Mouse (Mus musculus) urinary bladder, postnatal 14 days (tissue): ENCODE measurements around the gene Plpp2.

Experiments used
- DNase-seq: peaks from one replicate; pipeline ENCODE4 v3.0.0; 2021; ENCODE audit warnings: low spot score

The Plpp2 gene

DNA sequence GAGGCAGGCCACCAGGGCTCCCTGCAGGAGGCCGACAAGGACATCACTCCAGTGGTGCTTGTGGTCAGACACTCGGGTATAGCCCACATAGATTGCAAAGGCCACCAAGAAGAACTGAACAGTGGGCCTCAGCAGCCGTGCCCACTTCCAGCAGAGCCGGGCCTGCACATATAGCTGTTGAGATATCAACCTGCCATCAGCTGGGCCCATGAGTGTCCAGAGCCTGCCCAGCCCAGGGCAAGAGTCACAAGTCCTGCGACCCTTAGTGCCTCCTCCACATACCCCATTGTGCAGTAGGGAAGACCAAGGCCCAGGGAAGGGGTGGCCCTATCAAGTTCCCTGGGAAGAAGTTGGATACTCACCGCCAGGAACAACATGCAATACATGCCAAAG is 6.1 kb downstream of the Plpp2 start:
- DNase-seq, result no peak

DNA sequence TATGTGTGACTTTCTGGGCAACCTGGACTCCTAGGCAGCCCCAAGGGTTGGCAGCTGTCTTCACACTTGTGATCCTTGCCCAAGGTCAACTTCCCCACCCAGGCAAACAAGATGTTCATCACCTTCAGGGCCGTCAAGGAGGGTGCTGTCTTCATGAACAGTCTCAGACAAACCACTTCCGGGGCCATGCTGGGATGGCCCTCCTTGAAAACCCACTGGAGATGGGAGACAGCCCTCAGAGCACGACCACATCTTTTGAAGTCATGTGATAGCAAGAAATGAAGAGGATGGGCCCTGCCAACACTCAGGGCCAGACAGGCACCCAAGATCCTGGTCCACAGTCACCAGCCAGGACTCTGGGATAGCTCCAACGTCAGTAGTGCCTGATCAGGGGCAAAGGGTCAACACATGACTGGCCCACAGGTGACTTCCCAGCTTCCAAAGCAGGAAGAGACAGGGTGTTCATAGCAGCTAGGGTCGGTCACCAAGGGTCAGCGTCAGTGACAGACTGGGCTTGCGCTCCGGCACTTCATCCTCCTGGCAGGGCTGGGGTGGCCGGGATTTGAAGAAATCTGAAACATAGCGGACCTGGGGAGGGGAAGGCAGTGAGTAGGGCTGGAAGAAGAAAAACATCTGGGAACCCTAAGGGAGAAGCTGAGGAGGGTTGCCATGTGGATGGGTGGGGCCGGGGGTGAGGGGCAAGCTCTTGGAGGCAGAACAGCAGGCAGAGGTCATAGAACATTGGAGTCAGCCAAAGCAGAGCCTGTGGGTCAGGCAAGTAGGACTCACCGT is 6.7 kb downstream of the Plpp2 start:
- no peak for DNase-seq

DNA sequence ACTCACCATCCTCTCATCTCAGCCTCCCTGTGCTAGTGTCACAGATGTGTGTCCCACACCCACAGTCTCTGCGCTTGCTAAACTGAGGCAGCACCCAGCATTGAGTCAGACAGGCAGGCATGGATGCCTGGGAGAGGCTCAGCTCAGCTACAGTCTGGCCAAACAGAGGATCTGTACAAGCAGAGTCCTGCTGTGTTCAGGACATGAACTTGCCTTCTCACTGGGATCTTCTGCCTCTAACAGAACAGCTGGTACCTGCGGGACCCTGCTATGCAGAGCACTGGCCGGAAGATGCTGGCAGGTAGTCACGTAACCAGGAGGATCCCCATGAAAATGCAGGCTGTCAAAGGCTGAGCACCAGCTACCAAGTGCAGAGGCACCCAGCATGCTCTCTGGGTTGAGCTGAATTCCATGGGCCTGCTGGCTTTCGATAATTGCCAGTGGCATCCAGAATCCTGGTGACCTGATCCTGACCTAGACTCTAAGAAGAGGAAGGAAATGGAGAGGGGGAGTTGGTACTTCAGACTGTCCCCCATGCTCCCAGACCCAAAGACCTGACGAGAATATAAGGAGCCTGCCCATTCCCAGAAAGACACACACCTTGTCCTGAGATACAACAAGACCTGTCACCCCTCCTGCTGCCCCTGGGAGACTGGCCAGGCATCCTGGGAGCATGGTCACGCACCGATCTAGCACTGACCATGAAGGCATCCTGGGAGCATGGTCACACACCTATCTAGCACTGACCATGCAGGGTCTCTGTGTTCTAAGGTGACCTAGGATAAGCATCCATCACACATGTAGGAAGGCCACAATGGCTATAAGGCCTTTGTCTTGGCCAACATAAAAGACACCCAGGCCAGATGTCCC is 7.9 kb downstream of the Plpp2 start:
- no peak for DNase-seq

DNA sequence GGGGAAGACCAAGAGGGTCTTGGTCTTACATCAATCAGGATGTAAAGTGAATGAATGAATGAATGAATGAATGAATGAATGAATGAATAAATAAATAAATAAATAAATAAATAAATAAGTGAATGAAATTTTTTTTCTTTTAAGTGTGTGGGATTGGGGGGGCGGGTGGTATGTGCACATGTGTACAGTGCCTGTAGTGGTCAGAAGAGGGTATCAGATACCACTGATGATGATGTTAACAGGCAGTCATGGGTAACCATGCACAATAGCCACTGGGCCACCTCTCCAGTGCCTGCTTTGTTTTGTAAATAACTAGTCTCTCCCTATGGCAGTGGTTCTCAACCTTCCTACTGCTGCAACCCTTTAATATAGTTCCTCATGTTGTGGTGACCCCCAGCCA is 9.2 kb downstream of the Plpp2 start:
- DNase-seq, result no peak

DNA sequence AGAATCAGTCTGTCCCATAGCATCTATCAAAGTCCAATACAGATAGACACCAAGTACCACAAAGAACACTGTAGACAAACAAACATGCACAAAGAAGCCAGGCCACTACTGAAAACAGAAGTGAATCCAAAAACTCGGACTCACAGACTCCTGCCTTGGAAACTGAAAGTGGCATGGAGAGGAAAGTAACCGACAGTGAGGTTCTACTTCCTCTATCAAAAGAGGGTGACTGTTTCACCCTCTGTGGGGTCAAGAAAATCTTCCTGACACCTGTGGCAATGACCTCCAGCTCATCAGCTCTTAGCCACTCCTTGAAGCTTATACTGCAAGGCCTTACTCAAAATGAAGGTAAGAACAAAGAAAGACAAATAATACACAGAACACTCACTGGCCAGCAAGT is 26.9 kb downstream of the Plpp2 start:
- no peak for DNase-seq

DNA sequence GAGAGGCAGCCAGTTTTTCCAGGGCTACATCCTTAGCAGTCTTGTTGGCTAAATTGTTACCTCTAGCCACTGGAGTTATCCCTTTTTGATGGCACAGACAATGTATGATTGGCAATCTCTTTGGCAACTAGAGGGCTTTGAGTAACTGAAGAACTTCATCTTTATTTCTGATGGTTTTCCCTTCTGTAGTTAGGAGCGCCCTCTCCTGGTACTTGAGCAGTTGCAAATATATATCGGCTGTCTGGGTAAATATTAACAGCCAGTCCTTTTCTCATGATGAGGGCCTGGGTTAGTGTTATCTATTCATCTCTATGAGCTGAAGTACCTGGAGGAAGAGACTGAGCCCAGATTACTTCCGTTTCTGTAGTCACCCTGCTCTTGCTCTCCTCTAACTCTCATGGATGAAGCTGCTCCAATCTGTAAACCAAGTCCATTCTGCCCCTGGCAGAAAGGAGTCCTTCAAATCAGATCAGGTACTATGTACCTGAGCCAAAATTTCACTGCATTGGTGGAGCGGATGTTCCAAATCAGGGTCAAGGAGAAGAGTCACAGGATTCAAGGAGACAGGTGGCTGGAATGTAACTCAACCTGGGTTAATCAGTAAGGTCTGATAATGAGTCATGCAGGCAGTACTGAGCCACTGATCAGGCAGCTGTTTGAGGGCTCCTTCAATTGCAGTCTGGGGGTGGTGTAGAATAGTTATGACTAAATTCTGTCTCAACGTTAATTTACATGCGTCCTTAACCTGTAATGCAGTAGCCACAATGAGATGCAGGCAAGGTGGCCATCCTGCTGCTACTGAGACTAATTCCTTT is 30.6 kb downstream of the Plpp2 start:
- no peak for DNase-seq

DNA sequence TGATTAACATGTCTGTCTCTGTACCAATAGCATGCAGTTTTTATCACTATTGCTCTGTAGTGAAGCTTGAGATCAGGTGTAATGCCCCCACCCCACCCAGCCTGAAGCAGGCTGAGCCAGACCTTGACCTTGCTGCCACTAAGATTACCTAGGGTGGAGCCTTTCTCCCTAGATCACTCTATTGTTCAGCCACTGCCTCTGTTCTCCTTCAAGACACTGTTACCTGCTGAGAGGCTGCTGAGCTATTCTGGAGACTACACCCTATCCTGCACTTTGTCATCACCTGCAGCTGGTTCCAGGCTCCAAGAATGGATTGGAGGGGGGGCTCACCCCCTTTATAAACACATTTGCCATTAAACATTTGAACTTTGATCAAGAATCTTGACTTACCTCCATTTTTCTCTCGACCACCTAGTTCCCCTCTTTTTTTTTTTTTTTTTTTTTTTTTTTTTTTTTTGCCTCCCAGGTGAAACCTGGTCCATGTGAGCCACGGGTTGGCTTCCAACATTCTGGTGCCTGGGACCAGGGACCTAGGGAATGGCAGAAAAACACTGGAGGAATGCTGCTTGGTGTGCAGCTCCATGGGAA is 36.8 kb downstream of the Plpp2 start:
- DNase-seq, result no peak

DNA sequence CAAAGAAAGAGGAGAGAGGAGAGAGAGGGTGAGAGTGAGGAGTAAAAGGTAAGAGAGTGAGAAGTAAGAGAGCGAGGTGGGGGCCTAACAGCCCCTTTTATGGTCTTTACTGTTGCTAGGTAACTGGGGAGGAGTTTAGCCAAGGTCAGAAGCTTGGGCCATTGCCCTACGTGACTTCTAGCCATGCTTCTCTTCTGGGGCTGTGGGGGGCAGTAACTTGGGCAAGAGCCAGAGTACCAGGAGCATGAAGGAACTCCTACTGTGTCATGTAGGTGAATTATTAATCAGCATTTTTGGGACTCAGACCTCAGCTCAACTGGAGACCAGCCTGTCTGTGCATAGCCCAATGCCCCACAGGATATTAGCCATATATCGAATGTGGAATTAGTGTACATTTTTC is 37.7 kb downstream of the Plpp2 start:
- no peak for DNase-seq
